Mouse (Mus musculus) erythroblast, embryonic 14.5 days (primary cell): ENCODE data around the gene Coa3.

Source experiments
- GATA1 ChIP-seq: IDR thresholded peaks from 2 replicates; pipeline ENCODE4 v1.6.1; 2012; ENCODE audit warnings: low read length, inconsistent platforms, mixed read lengths
- TAL1 ChIP-seq: IDR thresholded peaks from 3 replicates; pipeline ENCODE4 v1.6.1; 2012; ENCODE audit warnings: low read length, inconsistent platforms, mixed read lengths

- no peak for TF ChIP-seq GATA1
- no peak for TF ChIP-seq TAL1
These were observed 47.7 kb downstream of the Coa3 start for GRCm38 (mm10) chr11:101230991-101231871.
